Mouse (Mus musculus) liver, postnatal 0 days (tissue): ENCODE measurements around the gene Nav2. TPM values are rescaled to one million over a fixed set of nuclear protein-coding genes. Genes with fewer than 3 reads are reported as not detected.

Experiments
- ATAC-seq: fragments of 200-750 bp; cut with Nextera tagmentation; 2 replicates; pipeline ENCODE4 v1.8.0; 2017; ENCODE audit warnings: mild to moderate bottlenecking, moderate library complexity
- DNase-seq: peaks from one replicate; pipeline ENCODE4 v3.0.0-alpha.2; 2016
- H3K27ac ChIP-seq: fragments of 300-500 bp; sonication (generic); 2 replicates; pipeline ENCODE4 v1.5.1; 2014; ENCODE audit warnings: antibody characterized with exemption, moderate library complexity, mild to moderate bottlenecking, low read depth
- H3K27me3 ChIP-seq: fragments of 300-500 bp; sonication (generic); 2 replicates; pipeline ENCODE4 v1.6.1; 2014; ENCODE audit warnings: low read length, control low read depth, mixed read lengths; ENCODE audit not compliant: insufficient read depth
- H3K36me3 ChIP-seq: fragments of 300-500 bp; sonication (generic); replicated peaks from 2 replicates; pipeline ENCODE4 v1.6.1; 2014; ENCODE audit warnings: mild to moderate bottlenecking, control low read depth, low read length, moderate library complexity, mixed read lengths; ENCODE audit not compliant: insufficient read depth
- H3K4me1 ChIP-seq: fragments of 300-500 bp; sonication (generic); 2 replicates; pipeline ENCODE4 v1.6.1; 2014; ENCODE audit warnings: antibody characterized with exemption, mild to moderate bottlenecking, control low read depth; ENCODE audit not compliant: insufficient read depth
- H3K4me2 ChIP-seq: fragments of 300-500 bp; sonication (generic); 2 replicates; pipeline ENCODE4 v1.6.1; 2014; ENCODE audit warnings: low read depth, mild to moderate bottlenecking, low read length, moderate library complexity, mixed read lengths
- H3K4me3 ChIP-seq: fragments of 300-500 bp; sonication (generic); 2 replicates; pipeline ENCODE4 v1.5.1; 2014; ENCODE audit warnings: low read depth, low read length
- H3K9ac ChIP-seq: fragments of 300-500 bp; sonication (generic); replicated peaks from 2 replicates; pipeline ENCODE4 v1.6.1; 2014; ENCODE audit warnings: mild to moderate bottlenecking, moderate library complexity
- H3K9me3 ChIP-seq: fragments of 300-500 bp; sonication (generic); 2 replicates; pipeline ENCODE4 v1.6.1; 2016; ENCODE audit warnings: mild to moderate bottlenecking, control low read depth, low read length, mixed read lengths
- CTCF ChIP-seq: sonication (generic); IDR thresholded peaks from 2 replicates; pipeline ENCODE4 v1.5.1; 2016; ENCODE audit warnings: antibody characterized with exemption, low read depth
- EP300 ChIP-seq: IDR thresholded peaks from 2 replicates; pipeline ENCODE4 v1.6.1; 2016; ENCODE audit warnings: antibody characterized with exemption, low read depth, mild to moderate bottlenecking
- WGBS: fragments of 180-500 bp; shearing (Covaris S2); extraction: QIAGEN DNeasy Blood & Tissue Kit; methylation state at CpG from one replicate; pipeline ENCODE4 v1.1.7; 2014; ENCODE audit not compliant: insufficient replicate concordance; 5-methylcytosine and 5-hydroxymethylcytosine counted together
- polyA plus RNA-seq: library from polyadenylated mRNA; unstranded; fragments of >200 nt; fragmentation: Nextera tagmentation; extraction: Ambion mirVana; gene quantifications from 2 replicates; pipeline ENCODE4 v1.2.1, GENCODE M21; 2015

The Nav2 gene
- polyA plus RNA-seq, 1 experiment from 2014 or later, result 3.3 TPM

DNA sequence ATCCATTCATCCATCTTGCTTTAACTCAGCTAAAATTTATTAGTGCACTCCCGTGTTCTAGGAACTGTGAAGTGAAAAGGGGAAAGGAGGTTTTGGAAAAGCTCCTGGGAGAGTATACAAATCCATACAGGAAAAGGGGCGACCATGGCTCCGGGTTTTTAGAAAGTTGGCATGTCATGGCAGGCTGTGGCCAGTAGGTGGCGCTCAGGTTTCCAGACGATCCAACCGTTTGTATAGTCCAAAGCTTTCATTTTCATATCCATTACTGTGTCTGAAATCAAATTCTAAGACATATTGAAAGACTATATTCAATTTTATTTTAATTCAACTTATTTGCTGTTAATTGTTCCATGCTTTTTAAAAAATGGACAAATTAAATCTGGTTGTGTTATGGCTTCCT, 14.4 kb upstream of the Nav2 start:
- DNase-seq (peak; percentile 74), ATAC-seq (0 out of 2 replicates have a peak, but pooled peaks have one; percentile 21)
- Histone ChIP-seq H3K4me2 (no peak overlapping the region), H3K27ac (no peak overlapping the region), H3K4me3 (no peak overlapping the region), H3K9me3 (no peaks in the 10 kb centered on the region), H3K27me3 (no peaks in the 10 kb centered on the region), H3K9ac (no peak overlapping the region), H3K36me3 (no peaks in the 10 kb centered on the region), H3K4me1 (peaks cover 4% of the 10 kb centered on the region; the same call in 1 of the 2 replicates)
- TF ChIP-seq EP300, result no peak
- peak; percentile 86 for TF ChIP-seq CTCF
- WGBS, result under 1% methylated on average over 6 of the region's 6 CpGs

DNA sequence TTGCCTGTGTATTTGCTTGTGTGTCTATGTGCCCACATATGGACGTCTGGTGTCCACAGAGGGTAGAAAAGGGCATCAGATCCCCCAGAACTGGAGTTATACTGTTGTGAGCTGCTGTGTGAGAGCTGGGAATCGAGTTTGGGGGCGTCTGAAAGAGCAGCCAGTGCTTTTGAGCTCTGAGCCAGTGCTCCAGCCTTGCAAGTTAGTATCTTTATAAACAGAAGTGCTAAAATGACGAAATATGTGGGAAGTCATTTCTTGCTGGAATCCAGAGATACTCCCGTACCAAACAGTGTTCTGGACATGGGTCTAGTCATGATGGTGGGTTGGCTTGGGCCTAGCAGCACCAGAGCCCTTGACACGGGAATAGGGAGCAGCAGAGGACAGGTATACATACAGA, 13.8 kb upstream of the Nav2 start:
- TF ChIP-seq CTCF (no peak), EP300 (no peak)
- Histone ChIP-seq H3K27me3 (no peaks in the 10 kb centered on the region), H3K4me2 (no peak overlapping the region), H3K4me1 (peaks cover 4% of the 10 kb centered on the region; the same call in 1 of the 2 replicates), H3K4me3 (no peak overlapping the region), H3K36me3 (no peaks in the 10 kb centered on the region), H3K9me3 (no peaks in the 10 kb centered on the region), H3K9ac (no peak overlapping the region), H3K27ac (no peak overlapping the region)
- DNase-seq, result no peak
- 60% methylated on average over 6 of the region's 6 CpGs for WGBS
- ATAC-seq, result no peak

DNA sequence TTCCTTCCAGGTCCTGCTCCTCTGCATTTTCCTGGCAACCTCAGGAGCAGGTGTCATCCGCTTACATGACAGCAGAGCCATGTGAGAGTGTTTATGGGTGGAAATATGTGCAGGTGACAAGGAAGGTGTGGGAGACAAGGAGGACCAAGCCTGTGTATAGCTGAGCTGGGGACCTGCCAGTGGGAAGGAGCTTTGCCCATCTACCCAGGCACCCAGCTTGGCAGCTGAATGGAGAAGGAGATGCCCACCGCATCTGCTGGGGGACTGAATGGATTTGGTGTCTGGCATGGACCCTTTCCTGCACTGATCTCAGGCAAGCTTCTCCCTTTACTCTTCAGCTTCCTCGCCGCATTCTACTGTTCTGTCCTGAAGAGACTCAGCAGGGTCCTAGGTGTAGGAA, 13.0 kb upstream of the Nav2 start:
- Histone ChIP-seq H3K27ac (no peak overlapping the region), H3K27me3 (no peaks in the 10 kb centered on the region), H3K4me2 (no peak overlapping the region), H3K9me3 (no peaks in the 10 kb centered on the region), H3K4me1 (peaks cover 4% of the 10 kb centered on the region; the same call in 1 of the 2 replicates), H3K36me3 (no peaks in the 10 kb centered on the region), H3K9ac (no peak overlapping the region), H3K4me3 (no peak overlapping the region)
- TF ChIP-seq CTCF (no peak), EP300 (no peak)
- DNase-seq (no peak), ATAC-seq (no peak)
- 78% methylated on average over 4 of the region's 4 CpGs for WGBS

DNA sequence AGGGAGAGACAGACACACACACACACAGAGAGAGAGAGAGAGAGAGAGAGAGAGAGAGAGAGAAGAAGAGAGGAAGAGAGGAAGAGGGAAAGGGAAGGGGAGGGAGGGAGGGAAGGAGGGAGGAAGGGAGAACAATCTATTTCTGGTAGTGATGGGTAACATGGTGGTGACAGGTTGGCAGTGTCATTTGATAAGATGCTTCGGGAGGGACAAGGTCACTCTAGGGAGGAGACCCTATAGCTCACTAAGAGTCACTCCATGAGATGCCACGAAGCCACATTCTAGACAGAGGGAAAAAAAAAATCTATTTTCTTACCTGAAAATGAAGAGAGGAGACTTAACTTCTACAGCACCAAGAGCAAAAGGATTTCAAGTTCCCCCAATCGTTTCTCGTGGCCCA, 12.5 kb upstream of the Nav2 start:
- ATAC-seq, result no peak
- no peak overlapping the region for H3K4me3 ChIP-seq
- TF ChIP-seq EP300 (no peak), CTCF (no peak)
- no peak for DNase-seq
- peaks cover 4% of the 10 kb centered on the region for H3K4me1 ChIP-seq
- WGBS, result 66% methylated on average over 4 of the region's 4 CpGs
- no peak overlapping the region for H3K4me2 ChIP-seq
- H3K9ac ChIP-seq, result no peak overlapping the region
- no peak overlapping the region for H3K27ac ChIP-seq
- H3K9me3 ChIP-seq, result no peaks in the 10 kb centered on the region
- no peaks in the 10 kb centered on the region for H3K36me3 ChIP-seq
- H3K27me3 ChIP-seq, result no peaks in the 10 kb centered on the region

DNA sequence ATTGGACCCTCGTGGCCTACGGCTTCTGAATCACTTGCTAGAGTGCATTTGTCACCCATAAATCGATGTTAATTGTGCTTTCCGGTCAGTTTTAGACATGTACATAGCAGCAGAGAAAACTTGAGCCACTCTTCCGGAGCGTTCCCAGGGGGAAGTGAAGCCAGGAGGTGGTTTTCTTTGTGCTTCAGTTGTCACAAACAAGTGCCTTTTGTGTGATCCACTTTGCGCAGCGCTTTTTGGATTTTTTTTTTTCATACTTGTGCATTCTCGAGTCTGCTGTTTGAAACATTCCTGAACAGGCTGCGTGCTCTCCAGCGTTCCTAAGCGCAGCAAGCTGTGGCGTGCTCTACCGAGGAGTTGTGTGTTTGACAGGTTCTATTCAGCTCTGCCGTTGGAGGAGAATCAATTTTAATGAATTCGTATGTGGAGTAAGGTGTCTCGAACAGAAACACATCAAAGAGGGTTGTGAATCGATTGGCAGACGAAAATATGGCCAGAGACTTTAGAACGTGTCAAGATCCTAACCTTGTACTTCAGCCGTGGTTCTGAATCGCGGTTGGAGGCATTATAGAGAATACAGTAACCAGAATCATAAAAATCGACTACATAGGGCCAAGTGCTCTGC, 10.9 kb upstream of the Nav2 start:
- Histone ChIP-seq H3K9me3 (no peaks in the 10 kb centered on the region), H3K27ac (no peak overlapping the region), H3K4me1 (peaks cover 8% of the 10 kb centered on the region), H3K27me3 (no peaks in the 10 kb centered on the region), H3K4me3 (no peak overlapping the region), H3K4me2 (no peak overlapping the region), H3K36me3 (no peaks in the 10 kb centered on the region), H3K9ac (no peak overlapping the region)
- whole genome bisulfite sequencing, result 60% methylated on average over 24 of the region's 24 CpGs
- DNase-seq (no peak), ATAC-seq (no peak)
- TF ChIP-seq CTCF, result no peak
- TF ChIP-seq EP300, result no peak

DNA sequence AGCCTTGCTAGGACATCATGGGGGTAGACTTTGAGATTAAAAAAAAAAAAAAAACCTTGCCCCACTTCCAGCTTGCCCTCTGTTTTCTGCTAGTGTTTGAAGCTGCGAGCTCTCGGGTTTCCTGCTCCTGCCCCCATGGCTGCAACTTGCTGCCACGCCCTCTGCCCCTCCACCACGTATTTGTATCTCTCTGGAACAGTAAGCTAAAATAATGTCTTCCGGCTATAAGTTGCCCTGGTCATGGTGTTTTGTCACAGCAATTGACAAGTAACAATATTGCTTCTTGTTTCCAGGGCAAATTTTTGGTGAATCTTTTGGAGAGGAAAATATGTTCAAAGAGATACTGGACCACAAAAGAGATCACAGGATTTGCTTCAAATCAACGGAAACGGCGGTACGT, 10.1 kb upstream of the Nav2 start:
- Histone ChIP-seq H3K9ac (no peak overlapping the region), H3K27ac (no peak overlapping the region), H3K4me2 (no peak overlapping the region), H3K4me1 (peaks cover 8% of the 10 kb centered on the region), H3K27me3 (no peaks in the 10 kb centered on the region), H3K9me3 (no peaks in the 10 kb centered on the region), H3K4me3 (no peak overlapping the region), H3K36me3 (no peaks in the 10 kb centered on the region)
- no peak for TF ChIP-seq EP300
- no peak for TF ChIP-seq CTCF
- WGBS, result 26% methylated on average over 9 of the region's 9 CpGs
- ATAC-seq, result no peak
- DNase-seq, result no peak
